Mouse (Mus musculus) cerebellum, adult 2 months (tissue): ENCODE measurements around the gene Cd151. TPM values are rescaled to one million over a fixed set of nuclear protein-coding genes. Genes with fewer than 3 reads are reported as not detected.

Experiments used
- DNase-seq, 2 experiments: peaks; one replicate each; pipeline ENCODE4 v3.0.0; 2021
- H3K27ac ChIP-seq: fragments of 200-500 bp; 2 replicates; pipeline ENCODE4 v1.5.1; 2012; ENCODE audit warnings: low read length, control low read depth, inconsistent platforms; ENCODE audit not compliant: insufficient read depth
- H3K27me3 ChIP-seq: fragments of 200-500 bp; 2 replicates; pipeline ENCODE4 v1.6.1; 2012; ENCODE audit warnings: inconsistent platforms, mild to moderate bottlenecking, low read length, moderate library complexity; ENCODE audit not compliant: control insufficient read depth, insufficient read depth
- H3K4me1 ChIP-seq: fragments of 200-500 bp; 2 replicates; pipeline ENCODE4 v1.6.1; 2011; ENCODE audit warnings: low read length; ENCODE audit not compliant: control insufficient read depth, insufficient read depth
- H3K4me3 ChIP-seq: fragments of 200-500 bp; replicated peaks from 2 replicates; pipeline ENCODE3; 2011; ENCODE audit warnings: mild to moderate bottlenecking, low read depth, low read length, control low read depth; ENCODE audit not compliant: insufficient read depth
- CTCF ChIP-seq: fragments of 200-500 bp; IDR thresholded peaks from 2 replicates; pipeline ENCODE4 v1.5.1; 2011; ENCODE audit warnings: low read depth, mild to moderate bottlenecking, control low read depth, low read length, moderate library complexity, borderline replicate concordance; ENCODE audit not compliant: insufficient read depth
- POLR2A ChIP-seq: fragments of 200-500 bp; IDR thresholded peaks from 2 replicates; pipeline ENCODE4 v1.6.1; 2011; ENCODE audit warnings: low read length, control low read depth, borderline replicate concordance; ENCODE audit not compliant: insufficient read depth
- whole genome bisulfite sequencing: fragments of 180-500 bp; shearing (Covaris S2); methylation state at CpG from one replicate; pipeline ENCODE4 v1.1.7; 2018; 5-methylcytosine and 5-hydroxymethylcytosine counted together
- polyA plus RNA-seq: library from polyadenylated mRNA; depleted of rRNA; stranded (reverse); fragments of >200 nt; gene quantifications from 2 replicates; pipeline ENCODE4 v1.2.3, GENCODE M21; 2012

Gene Cd151
- polyA plus RNA-seq, 1 experiment: 68.7 TPM

DNA sequence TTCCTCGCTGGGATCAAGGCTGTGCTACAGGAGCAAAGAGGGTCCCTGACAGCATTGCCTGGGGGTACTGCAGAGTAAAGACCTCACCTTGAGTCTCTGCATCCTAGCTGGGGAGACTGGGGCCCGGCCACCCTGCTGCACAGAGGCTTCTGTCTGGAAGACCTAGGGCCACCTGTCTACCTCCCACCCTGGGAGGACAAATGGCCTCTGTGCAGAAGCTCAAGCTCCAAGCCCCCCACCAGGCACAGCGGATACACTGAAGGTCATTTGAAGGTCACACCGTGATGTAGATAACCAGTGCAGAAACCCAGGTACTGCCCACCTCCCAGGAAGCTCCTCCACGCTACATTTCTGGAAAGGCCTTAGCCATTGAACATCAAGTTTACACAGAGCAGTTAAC is 38.5 kb upstream of the Cd151 start:
- DNase-seq: peak in 1 of 2 experiments; percentile 50
- TF ChIP-seq POLR2A (no peak), CTCF (no peak)
- H3K27ac ChIP-seq: peak overlapping the region; percentile 95
- H3K4me3 ChIP-seq: peak overlapping the region; percentile 78
- 10% methylated on average over 5 of the region's 5 CpGs for WGBS
- H3K27me3 ChIP-seq: no peaks in the 10 kb centered on the region
- H3K4me1 ChIP-seq: peaks cover 31% of the 10 kb centered on the region

DNA sequence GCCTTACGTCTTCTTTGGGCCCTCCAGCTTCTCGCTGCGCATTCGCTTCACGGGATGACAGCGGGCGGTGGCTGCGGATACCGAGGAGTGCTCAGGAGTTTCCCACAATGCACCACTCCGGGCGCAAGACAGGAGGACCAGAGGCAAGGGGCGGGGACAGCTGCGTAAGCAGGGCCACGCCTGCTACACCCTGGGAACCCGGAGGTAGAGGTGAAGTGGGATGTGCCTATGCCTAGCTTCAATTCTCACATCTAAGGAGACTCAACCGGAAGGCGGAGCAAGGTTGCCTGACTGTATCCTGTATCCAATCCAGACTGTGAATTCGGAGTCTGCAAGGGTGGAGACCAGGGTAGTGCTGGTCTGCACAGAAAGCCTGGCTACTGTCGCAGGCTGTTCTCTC is 37.9 kb upstream of the Cd151 start, which contains the start of gene Cend1:
TSS of gene Cend1 (minus strand) at position 182 of the 400 bp plus-strand sequence.
- peaks cover 31% of the 10 kb centered on the region for H3K4me1 ChIP-seq
- TF ChIP-seq CTCF: no peak
- peak; percentile 87 for TF ChIP-seq POLR2A
- WGBS: 2% methylated on average over 19 of the region's 19 CpGs
- no peaks in the 10 kb centered on the region for H3K27me3 ChIP-seq
- H3K4me3 ChIP-seq: peak within 1 kb of the TSS; percentile 78
- DNase-seq: peak; percentile 93 to 96
- peak within 1 kb of the TSS; percentile 95 for H3K27ac ChIP-seq

DNA sequence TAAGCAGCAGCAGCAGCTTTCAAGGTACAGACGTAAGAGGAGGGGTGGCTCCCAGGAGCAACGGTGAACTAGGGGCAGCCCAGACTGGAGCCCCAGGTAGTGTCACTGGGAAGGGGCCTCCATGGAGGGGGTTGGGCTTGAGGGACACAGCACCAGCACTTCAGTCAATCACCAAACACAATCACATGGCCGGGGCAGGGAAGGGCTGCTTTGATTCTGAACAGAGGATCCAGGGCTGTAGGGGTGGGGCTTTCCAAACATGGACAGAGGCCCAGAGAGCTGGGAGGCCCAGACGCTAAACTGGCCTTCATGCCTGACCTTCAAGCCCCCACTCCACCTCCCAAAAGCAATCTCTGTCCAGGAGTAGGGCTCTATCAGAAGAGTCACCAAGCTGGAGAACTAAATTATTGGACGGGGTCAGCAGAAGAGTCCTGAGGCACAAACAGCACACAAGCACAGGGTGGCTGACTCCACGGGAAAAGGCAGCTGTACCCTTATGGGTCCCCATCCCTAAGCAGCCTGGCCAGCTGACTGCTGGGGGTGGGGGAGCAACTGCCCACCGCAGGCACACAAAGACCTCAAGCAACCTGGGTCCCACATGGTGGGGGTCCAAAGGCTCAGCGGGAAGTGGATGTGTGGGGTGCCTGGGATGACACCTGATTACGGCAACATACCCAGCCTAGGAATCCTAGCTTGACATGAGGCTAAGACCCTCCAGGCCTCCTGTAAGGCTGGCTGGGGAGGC is 37.2 kb upstream of the Cd151 start:
- H3K27ac ChIP-seq: no peak overlapping the region
- peak; percentile 44 to 46 for DNase-seq
- no peak for TF ChIP-seq CTCF
- peak; percentile 1; the same call in 1 of the 2 replicates for TF ChIP-seq POLR2A
- 53% methylated on average over 9 of the region's 9 CpGs for WGBS
- H3K4me3 ChIP-seq: no peak overlapping the region
- H3K27me3 ChIP-seq: no peaks in the 10 kb centered on the region
- H3K4me1 ChIP-seq: peaks cover 31% of the 10 kb centered on the region

DNA sequence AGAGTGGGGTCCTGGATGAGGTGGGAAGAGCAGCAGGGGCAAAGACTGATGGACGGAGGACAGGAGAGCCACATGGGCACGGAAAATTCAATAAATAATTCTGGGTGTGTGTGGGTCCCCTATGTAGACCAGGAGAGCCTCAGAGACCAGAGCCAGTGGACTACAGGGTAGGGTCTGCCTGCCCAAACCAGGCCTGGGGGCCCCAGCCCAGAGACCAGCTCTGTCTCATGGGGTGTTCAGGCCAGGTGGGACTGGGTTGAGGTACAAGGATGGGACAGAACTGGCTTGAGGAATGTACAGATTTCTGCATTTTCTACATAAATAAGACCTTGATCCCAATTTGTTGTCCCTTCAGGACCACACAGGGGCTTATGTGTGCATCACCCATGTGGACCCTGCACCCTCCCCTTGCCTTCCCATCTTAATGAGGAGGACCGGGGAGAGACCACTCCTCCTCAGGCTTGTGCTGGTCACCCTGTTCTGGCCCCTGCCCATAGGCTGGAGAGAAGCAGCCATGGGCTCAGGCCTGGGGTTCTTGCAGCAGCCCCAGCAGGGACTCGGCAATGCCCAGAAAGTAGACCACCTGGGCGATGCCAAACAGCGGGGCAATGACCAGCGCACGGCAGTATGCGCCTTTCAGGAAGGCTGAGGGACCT is 36.5 kb upstream of the Cd151 start:
- H3K4me3 ChIP-seq: no peak overlapping the region
- WGBS: 83% methylated on average over 9 of the region's 9 CpGs
- H3K27ac ChIP-seq: peak overlapping the region; percentile 85
- H3K27me3 ChIP-seq: no peaks in the 10 kb centered on the region
- TF ChIP-seq CTCF (no peak), POLR2A (peak; percentile 4; the same call in 1 of the 2 replicates)
- peak; percentile 38 to 40 for DNase-seq
- H3K4me1 ChIP-seq: peaks cover 33% of the 10 kb centered on the region

DNA sequence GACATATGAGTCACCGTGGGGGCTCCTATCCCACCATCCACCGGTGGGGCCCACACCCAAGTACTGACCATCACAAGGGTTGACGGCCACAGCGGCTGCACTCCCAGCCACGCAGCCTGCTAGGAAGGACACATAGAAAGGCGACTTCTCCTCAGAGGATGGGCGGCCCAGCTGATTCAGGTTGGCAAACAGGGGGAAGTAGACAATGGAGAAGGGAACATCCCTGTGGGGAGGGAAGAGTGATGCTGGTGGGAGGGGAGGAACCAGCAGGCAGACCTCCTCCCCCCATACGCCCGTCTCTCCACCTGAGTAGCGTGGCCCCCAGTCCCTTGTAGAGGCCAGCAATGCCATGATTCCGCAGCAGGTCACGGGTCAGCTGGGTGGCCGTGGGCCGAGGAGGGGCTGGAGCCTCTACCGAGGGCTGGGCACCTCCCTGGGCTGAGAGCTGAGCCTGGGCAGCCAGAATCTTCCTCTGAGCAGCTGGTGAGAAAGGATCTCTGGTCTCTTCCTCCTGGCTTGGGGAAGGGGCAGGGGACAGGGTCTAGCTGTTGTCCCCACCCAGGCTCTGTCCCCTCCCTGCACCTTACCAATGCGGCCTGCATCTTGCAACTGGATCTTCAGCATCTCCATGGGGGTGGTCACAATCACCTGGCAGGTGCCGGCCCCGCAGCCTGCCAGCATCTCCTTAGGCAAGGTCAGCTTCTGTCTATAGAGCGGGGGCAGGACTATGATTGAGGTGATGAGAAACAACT is 35.6 kb upstream of the Cd151 start:
- Histone ChIP-seq H3K4me3 (peak overlapping the region; percentile 84), H3K4me1 (peaks cover 37% of the 10 kb centered on the region), H3K27me3 (no peaks in the 10 kb centered on the region), H3K27ac (peak overlapping the region; percentile 85)
- DNase-seq: peak in 1 of 2 experiments; percentile 46
- TF ChIP-seq CTCF (no peak), POLR2A (no peak)
- WGBS: 43% methylated on average over 19 of the region's 19 CpGs

DNA sequence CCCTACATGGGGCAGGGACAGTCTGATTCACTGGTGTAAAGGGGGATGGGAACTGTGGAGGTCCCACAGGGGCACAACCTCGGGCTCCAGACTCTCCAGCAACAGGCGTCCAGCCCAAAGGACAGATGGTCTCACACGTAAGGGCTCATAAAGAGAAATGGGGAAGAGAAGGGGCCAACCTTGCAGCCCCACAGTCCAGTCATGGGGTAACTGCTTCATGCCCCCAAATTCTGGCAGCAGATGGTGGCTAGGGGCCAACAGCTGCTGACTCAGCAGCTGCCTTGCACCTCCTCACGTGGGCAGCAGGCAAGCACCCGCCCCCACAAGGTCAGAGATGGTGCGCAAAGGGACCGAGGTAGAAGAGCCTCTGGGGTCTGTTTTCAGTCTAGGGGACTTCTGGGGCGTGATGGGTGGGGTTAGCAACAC is 35.0 kb upstream of the Cd151 start:
- peak overlapping the region; percentile 85 for H3K27ac ChIP-seq
- TF ChIP-seq CTCF (no peak), POLR2A (no peak)
- no peaks in the 10 kb centered on the region for H3K27me3 ChIP-seq
- peak; percentile 70 to 74 for DNase-seq
- peaks cover 37% of the 10 kb centered on the region for H3K4me1 ChIP-seq
- WGBS: 4% methylated on average over 8 of the region's 8 CpGs
- H3K4me3 ChIP-seq: peak overlapping the region; percentile 84

DNA sequence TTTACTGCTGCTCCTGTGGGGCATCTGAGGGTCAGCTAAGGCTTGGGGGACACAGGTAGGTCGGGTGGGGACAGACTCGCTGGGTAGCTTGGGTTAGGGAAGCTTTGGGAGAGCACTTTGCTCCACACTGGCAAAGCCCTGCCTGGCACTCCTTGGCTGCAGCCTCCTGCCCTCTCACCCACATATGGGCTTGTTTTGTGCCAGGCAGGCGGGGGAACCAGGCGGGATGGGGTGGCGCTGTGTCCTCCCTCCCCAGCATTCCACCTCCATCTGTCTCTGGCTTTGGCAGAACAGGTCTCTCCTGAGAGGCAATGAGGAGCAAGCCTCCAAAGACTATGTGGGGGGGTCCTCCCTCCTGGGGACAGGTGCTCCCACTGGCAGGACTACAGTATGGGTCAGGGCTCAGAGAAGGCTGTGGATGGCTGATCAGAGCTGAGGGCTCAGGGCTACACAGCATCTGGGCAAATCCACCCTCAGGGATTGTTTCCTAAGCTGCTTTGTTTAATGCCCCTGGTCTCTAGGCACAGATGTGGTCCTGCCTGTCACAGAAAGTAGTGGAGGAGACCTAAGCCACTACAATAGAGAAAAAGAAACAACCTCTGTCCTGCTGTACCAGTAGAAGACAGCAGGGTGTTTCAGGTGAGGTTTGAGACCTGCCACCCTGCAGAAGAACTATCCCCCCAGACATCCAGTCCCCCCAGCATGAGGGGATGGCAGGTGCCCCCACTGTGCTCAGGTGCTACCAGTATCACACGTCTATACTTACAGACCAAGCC is 34.3 kb upstream of the Cd151 start:
- H3K4me1 ChIP-seq: peaks cover 35% of the 10 kb centered on the region

More for the DNA sequence above, 34.3 kb upstream of the Cd151 start:
- peak overlapping the region; percentile 84 for H3K4me3 ChIP-seq
- TF ChIP-seq POLR2A (peak; percentile 63; the same call in 1 of the 2 replicates), CTCF (peak; percentile 17; the same call in 1 of the 2 replicates)
- WGBS: 7% methylated on average over 6 of the region's 6 CpGs
- H3K27ac ChIP-seq: peak overlapping the region; percentile 98
- DNase-seq: peak; percentile 94 to 98
- no peaks in the 10 kb centered on the region for H3K27me3 ChIP-seq
